Mouse (Mus musculus): ENCODE measurements around the gene Tomm20.

DNA sequence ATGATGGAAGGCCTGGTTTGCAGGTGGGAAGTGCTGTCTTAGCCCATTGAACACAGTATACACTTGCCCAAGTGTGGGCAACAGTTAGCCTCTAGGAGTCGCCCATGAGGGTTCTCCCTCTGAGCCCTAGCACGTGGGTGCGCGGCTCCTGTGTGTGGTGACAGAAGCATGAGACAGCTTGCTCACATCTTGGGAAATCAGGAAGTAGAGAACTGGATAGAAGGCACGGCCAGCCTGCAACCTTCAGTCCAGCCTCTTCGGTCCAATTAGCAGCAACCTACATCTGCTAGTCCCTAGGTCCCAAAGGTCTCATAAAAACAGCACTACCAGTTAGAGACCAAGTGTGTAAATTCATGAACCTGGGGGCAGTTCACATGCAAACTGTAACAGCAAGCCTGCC lies 36.8 kb downstream of the Tomm20 start:
- TF ChIP-seq CTCF (IDR thresholded peaks at IDR 0.05; ENCODE audit: insufficient read depth, low read length) (0 out of 2 replicates have a peak, but pooled peaks have one; percentile 6), POLR2A (IDR thresholded peaks at IDR 0.05; ENCODE audit: borderline replicate concordance, extremely low read depth, low read depth, low read length) (no peak)
